Mouse (Mus musculus) cerebellum, adult 18-20 months (tissue): ENCODE measurements around the gene Pramef8.
A peak's percentile ranks its signal among the peaks of the same experiment; 100 is the strongest.
"Not testable (repeated sequence)": the region's sequence is repeated elsewhere in the genome, so short reads cannot be mapped to it uniquely, and the experiment has no call there.

Experiments
- DNase-seq, 2 experiments: peaks; one replicate each; pipeline ENCODE4 v3.0.0; 2021

The Pramef8 gene

DNA sequence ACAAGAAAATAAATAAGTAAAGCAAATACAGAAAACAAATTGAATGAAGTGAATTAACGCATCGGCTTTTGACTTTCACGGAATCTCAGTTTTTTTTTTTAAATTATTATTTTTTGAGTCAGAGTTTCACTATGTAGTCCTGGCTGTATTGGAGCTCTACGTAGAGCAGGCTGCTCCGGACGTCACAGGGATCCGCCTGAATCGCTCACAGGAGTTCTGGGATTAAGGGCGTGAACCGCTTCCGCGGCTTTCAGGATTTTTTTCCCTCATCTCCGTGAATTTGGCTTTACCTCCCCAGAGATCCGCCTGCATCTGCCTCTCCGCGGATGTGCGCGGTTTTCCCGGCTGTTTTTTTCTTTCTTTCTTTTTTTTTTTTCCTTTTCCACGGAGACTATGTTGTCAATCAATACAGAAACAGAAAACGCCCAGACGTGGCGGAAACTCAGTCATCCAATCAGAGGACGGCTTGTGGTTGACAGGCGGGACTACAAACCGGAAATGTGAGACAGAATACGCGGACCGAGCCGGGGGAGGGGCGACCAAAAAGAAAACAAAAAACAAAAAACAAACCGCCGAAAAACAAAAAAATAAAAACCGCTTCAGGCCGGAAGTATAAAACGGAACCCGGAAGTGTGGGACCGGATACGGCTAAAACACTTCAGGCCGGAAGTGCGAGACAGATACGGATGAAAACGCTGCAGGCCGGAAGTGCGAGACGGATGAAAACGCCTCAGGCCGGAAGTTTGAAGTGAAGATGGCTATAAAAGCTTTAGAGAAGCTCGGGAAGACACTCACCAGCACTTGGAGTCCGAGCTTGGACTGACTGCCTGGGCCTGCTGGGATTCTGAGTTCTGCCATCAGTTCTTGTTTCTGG is at the start of gene Pramef8:
Gene Pramef8 (plus strand): TSS at position 208 of the 874 bp plus-strand sequence.
- peak; percentile 89 to 92 for DNase-seq

DNA sequence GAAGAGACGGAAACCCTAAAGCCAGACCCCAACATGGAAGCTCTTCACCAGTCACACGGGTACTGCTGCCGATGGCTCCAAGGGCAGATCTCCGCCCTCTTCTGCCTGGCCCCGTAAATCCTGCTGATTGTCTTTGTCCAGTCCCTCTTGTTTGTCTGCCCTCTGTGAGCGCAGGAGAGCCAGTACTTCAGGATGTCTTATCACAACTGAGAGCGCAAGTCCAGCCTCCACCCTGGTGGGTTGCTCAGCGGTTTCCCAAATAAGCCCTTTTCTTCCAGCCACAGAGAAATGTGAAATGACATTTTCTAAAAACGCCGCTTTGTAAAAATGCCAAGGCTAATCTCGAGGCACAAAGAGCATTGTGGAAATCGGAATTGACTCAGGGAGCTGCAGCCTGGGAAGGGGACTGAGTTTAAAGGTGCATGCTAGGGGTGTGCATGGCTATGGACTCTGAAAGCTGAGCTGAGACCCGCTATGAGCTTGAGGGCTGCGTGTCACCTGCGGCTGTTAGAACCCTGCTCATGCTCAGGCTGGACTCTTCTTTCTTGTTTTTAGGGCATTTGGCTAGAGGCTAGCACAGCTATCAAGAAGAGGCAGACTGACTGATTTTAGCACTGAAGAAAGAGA is 45.7 kb upstream of the Pramef8 start:
- no peak for DNase-seq

GRCm38 (mm10) chr4:143379480-143379879 is 32.7 kb upstream of the Pramef8 start:
- DNase-seq: no peak

DNA sequence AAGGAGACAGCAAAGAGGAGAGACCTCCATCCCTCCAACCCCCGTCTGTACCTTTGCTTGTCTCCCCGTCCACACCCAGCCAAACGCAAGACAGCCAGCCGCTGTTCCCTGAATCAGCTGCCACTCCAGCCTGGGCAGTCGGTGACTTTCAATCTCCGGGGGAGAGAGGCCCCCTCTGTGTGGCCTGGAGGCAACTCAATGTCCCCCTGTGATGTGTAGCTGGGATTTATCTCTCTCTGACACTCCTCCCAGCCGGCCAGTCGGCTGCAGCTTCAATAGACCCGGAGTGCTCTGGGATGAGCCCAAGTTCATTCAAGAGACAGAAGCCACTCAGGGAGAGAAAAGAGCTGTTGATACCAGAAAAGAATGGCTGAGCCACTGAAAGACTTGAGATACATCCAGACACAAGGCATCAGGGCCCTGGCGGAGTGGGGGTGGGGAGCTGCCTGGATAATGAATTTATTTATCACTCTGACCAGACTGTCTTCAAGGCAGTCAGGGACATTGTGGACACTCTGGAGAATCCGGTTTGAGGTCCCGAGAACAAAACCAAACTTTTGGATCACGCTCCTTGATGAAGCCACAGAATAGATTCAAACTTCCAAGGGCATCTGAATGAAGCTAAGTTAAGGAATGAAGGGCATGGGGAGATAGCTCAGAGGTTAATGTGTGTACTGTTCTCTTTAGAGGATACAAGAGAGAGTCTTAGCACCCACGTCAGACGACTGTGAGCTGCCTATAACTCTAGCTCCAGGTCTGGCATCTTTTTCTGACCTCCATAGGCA is 32.1 kb upstream of the Pramef8 start:
- DNase-seq: no peak

DNA sequence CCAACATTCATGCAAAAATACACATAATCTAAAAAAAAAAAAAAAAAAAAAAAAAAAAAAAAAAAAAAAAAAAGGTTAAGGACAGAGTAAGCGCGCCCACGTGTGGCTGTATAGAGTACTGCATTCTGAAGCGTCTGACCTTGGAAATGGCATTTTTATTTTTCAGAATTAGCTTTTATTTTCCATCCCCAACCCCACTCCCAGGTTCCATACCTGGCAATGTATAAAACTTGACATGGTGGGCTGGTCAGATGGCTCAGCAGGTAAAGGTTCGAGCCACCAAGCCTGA is 31.6 kb upstream of the Pramef8 start:
- DNase-seq: peak in 1 of 2 experiments; percentile 49

- DNase-seq: peak in 1 of 2 experiments; percentile 41
These were observed 30.1 kb upstream of the Pramef8 start for GRCm38 (mm10) chr4:143382163-143382562.

GRCm38 (mm10) chr4:143383646-143384045 is 28.6 kb upstream of the Pramef8 start:
- no peak for DNase-seq

GRCm38 (mm10) chr4:143388955-143389702 is 23.1 kb upstream of the Pramef8 start:
- peak in 1 of 2 experiments; percentile 9 for DNase-seq

DNA sequence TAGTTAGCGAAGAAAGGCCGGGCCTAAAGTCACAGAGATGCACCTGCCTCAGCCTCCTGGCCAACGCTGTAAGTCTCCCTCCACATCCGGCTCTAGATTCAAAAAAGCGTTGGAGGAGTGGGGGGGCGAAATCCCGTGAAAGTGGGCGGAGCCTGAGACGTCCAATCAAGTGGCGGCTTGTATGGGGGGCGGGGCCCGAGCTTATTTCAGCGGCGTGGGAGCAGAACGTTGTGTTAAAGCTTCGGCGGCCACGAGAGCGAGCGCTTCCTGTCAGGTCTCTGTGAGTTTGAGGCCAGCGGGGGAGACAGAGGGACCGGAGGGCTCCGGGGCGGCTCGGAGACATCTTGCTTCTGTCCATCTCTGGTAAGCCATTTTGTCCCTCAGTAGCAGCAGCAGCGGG is 18.0 kb upstream of the Pramef8 start, which contains the start of gene Pramel1:
Gene Pramel1 (plus strand): TSS at position 248 of the 400 bp plus-strand sequence.
- DNase-seq: no peak

DNA sequence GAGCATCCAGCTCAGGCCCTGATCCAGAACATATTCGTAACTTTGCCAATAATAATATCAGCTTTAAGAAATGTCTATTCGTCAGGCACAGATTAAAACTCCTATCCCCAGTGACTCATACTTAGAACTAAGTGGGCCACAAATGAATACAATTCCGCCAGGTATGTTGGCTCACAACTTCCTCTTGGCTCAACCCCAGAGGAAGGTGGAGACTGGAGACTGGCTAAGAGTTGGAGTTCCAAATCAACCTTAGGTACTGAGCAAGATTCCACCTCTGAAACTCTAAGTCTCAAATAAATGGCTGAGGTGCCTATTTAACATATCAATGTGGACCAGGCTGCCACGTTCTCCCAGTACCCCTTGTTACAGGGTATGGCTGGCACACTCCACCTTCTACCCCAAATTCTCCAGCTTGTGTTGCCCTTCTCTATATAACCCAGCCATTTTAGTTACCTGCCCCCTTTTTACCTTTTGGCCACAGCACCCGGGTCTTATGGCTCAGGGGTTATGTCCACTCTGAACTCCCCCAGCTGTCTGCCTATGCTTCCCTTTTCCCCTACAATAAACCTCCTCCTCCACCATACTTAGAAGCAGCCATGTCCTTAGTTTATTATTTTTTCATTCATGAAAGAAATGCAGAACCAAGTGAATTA is 534 bp upstream of the Pramef8 start:
- peak in 1 of 2 experiments; percentile 27 for DNase-seq

GRCm38 (mm10) chr4:143413621-143414020 is 1.4 kb downstream of the Pramef8 start:
- no peak for DNase-seq

- no peak for DNase-seq
These were observed 1.9 kb downstream of the Pramef8 start for GRCm38 (mm10) chr4:143414121-143414520.

DNA sequence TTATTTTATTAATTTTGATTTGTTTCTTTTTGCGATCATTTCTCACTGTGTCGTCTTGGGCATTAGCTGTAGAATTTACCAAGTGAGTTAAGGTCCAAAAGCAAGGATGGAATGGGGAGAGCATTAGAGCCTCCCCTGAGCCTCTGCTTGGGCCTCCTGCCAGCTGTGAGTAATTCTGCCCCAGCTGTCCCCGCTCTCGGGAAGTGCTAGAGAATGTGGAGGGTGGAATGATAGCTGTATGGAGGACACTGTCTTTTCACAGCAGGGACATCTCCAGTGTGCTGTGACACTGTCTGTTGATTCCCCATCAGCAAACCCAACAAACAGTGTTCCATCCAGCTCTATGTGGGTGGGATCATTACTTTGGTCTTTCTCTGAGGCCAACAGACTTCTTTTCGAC is 14.5 kb downstream of the Pramef8 start:
- not testable (repeated sequence) for DNase-seq

DNA sequence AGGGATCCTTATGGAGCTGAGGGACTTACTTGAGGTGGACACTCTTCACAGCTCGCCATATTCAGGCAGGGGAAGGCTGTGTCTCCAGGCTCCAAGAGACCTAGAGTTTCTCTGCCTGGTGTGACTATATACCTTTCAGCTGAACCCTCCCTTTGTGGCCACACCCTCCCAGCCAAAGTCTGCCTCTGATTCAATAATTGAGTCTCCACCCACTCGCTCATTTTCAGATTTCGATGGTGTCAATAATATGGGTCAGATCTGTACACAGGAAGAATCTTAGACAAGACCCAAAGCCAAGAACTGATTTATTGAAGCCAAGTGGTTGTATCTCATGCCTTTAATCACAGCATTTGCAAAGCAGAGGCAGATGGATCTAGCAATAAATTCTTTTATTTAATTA is 38.0 kb downstream of the Pramef8 start, which contains the start of gene Oog4:
Gene Oog4 (minus strand): TSS at position 101 of the 400 bp plus-strand sequence.
- DNase-seq: no peak
